Mouse (Mus musculus): ENCODE data around the gene Ccm2.
A peak's percentile ranks its signal among the peaks of the same experiment; 100 is the strongest.

- TF ChIP-seq CTCF (conservative IDR thresholded peaks at IDR 0.05; ENCODE audit: insufficient read depth, insufficient read length, low read depth, low read length) (peak; percentile 67), POLR2A (IDR thresholded peaks at IDR 0.05; ENCODE audit: low read depth, low read length) (peak; percentile 57)
These were observed 18.3 kb upstream of the Ccm2 start for GRCm38 (mm10) chr11:6528186-6529006.

All from kidney, adult 2 months (tissue).